Mouse (Mus musculus) liver, adult 2 months (tissue): ENCODE data around the gene Setdb1. TPM values are rescaled to one million over a fixed set of nuclear protein-coding genes. Genes with fewer than 3 reads are reported as not detected.

ENCODE experiments used
- DNase-seq: peaks from one replicate; pipeline ENCODE4 v3.0.0-alpha.2; 2011; ENCODE audit warnings: low read depth, low spot score; ENCODE audit errors: extremely low read depth
- H3K27ac ChIP-seq: fragments of 200-500 bp; replicated peaks from 2 replicates; pipeline ENCODE4 v1.5.1; 2012; ENCODE audit warnings: low read depth, mild to moderate bottlenecking, control low read depth, inconsistent platforms, low read length; ENCODE audit not compliant: insufficient read depth
- H3K27me3 ChIP-seq: fragments of 200-500 bp; 2 replicates; pipeline ENCODE4 v1.6.1; 2012; ENCODE audit warnings: mild to moderate bottlenecking, moderate library complexity, low read length, inconsistent platforms; ENCODE audit not compliant: control insufficient read depth, insufficient read depth
- H3K36me3 ChIP-seq: fragments of 200-500 bp; 2 replicates; pipeline ENCODE4 v1.6.1; 2012; ENCODE audit warnings: low read length, inconsistent platforms; ENCODE audit not compliant: control insufficient read depth, insufficient read depth
- H3K4me1 ChIP-seq: fragments of 200-500 bp; 2 replicates; pipeline ENCODE4 v1.6.1; 2011; ENCODE audit warnings: low read length; ENCODE audit not compliant: control insufficient read depth, insufficient read depth
- H3K4me3 ChIP-seq: fragments of 200-500 bp; 2 replicates; pipeline ENCODE4 v1.5.1; 2011; ENCODE audit warnings: low read depth, mild to moderate bottlenecking, control low read depth, low read length, moderate library complexity; ENCODE audit not compliant: insufficient read depth
- H3K79me2 ChIP-seq: fragments of 200-500 bp; 2 replicates; pipeline ENCODE4 v1.6.1; 2012; ENCODE audit warnings: inconsistent platforms, mild to moderate bottlenecking, low read length, moderate library complexity; ENCODE audit not compliant: control insufficient read depth, insufficient read depth
- H3K9ac ChIP-seq: fragments of 200-500 bp; 2 replicates; pipeline ENCODE4 v1.6.1; 2012; ENCODE audit warnings: low read depth, mild to moderate bottlenecking, control low read depth, inconsistent platforms, low read length
- CTCF ChIP-seq: fragments of 200-500 bp; IDR thresholded peaks from 2 replicates; pipeline ENCODE4 v1.5.1; 2011; ENCODE audit warnings: low read depth, low read length, control low read depth
- POLR2A ChIP-seq: fragments of 200-500 bp; IDR thresholded peaks from 2 replicates; pipeline ENCODE4 v1.6.1; 2011; ENCODE audit warnings: low read length, control low read depth; ENCODE audit not compliant: insufficient read depth; ENCODE audit errors: extremely low read depth
- WGBS: fragments of 180-500 bp; shearing (Covaris S2); methylation state at CpG from one replicate; pipeline ENCODE4 v1.1.7; 2018; 5-methylcytosine and 5-hydroxymethylcytosine counted together
- polyA plus RNA-seq: library from polyadenylated mRNA; depleted of rRNA; stranded (reverse); fragments of >200 nt; gene quantifications from 2 replicates; pipeline ENCODE4 v1.2.3, GENCODE M21; 2012
- total RNA-seq: library from RNA; depleted of rRNA; stranded (reverse); fragments of >200 nt; gene quantifications from 2 replicates; pipeline ENCODE4 v1.2.3, GENCODE M21; 2014

The Setdb1 gene
- total and polyA plus RNA-seq, 2 experiments: 8.6 to 13.3 TPM

DNA sequence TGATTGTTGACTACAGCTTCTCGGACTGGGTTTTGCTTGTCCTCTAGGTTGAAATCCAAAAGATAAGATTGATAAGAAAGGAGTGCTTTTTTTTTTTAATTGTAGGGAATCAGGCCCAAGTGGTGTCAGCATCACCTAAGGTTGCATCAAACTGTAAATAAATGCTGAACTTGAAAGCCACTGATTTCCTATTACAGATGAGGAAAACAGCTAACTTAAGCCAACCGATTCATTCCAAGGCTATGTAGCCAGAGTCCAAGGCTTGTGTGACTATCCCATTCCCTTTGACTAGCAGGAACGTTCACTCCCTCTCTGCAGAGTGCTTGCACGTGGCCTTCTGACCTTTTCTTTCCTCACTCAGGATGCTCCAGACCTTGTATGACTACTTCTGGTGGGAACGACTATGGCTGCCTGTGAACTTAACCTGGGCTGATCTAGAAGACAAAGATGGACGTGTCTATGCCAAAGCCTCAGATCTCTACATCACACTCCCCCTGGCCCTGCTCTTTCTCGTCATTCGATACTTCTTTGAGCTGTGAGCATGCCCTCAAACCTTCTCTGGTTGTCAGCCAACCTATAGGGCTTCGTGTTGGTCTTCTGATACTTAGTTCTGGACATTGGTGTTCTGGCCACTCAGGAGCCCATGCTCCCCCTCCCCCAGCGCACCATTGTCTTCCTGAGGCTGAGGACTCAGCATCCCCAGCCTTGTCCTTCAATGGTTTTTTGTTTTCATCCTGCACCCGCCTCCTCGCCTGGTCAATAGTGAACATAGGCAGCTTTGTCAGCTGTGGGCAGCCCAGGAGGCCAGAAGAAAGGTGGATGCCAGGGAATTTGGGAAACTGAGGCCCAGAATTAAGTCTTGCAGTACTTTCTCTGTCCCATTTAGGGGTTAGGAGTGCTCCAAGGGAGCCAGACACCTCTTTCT is 37.0 kb downstream of the Setdb1 start:
- Histone ChIP-seq H3K4me1 (peaks cover 44% of the 10 kb centered on the region), H3K36me3 (peaks cover 46% of the 10 kb centered on the region), H3K27ac (peak overlapping the region; percentile 92), H3K9ac (peak overlapping the region; percentile 70), H3K4me3 (peak overlapping the region; percentile 5; the same call in 1 of the 2 replicates), H3K27me3 (no peaks in the 10 kb centered on the region), H3K79me2 (peaks cover 31% of the 10 kb centered on the region; the same call in 1 of the 2 replicates)
- TF ChIP-seq POLR2A (no peak), CTCF (no peak)
- WGBS: 28% methylated on average over 12 of the region's 12 CpGs
- peak; percentile 97 for DNase-seq

- peaks cover 44% of the 10 kb centered on the region for H3K4me1 ChIP-seq
- H3K36me3 ChIP-seq: peaks cover 38% of the 10 kb centered on the region
- TF ChIP-seq CTCF (no peak), POLR2A (no peak)
- peaks cover 31% of the 10 kb centered on the region; the same call in 1 of the 2 replicates for H3K79me2 ChIP-seq
- H3K9ac ChIP-seq: peak overlapping the region; percentile 90
- H3K27me3 ChIP-seq: no peaks in the 10 kb centered on the region
- 10% methylated on average over 2 of the region's 2 CpGs for WGBS
- peak overlapping the region; percentile 98 for H3K27ac ChIP-seq
- peak overlapping the region; percentile 61 for H3K4me3 ChIP-seq
- no peak for DNase-seq
Observed at GRCm38 (mm10) chr3:95319110-95319509, 37.9 kb downstream of the Setdb1 start.

DNA sequence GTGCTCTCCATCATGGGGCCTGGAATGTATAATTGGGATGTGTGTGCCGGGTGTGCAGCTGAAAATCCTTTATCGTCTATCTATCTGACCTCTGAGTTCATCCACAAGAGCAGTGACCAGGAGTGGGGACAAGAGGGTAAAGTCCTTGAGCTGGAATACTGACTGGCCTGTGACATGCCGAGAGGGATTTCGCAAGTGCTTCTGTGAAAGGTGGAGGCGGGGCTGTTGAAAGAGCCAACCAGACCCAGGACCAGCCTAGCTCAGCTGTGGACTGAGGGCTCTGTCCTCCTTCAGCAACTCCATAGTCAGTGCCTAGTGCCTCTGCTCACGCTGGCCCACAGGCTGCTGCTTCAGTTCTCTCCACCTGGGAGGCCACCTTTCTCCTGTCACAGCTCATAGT is 38.5 kb downstream of the Setdb1 start:
- DNase-seq: peak; percentile 100
- H3K4me3 ChIP-seq: peak overlapping the region; percentile 61
- 13% methylated on average over 6 of the region's 6 CpGs for WGBS
- no peaks in the 10 kb centered on the region for H3K27me3 ChIP-seq
- peaks cover 31% of the 10 kb centered on the region; the same call in 1 of the 2 replicates for H3K79me2 ChIP-seq
- H3K36me3 ChIP-seq: peaks cover 35% of the 10 kb centered on the region
- H3K4me1 ChIP-seq: peaks cover 41% of the 10 kb centered on the region
- H3K9ac ChIP-seq: peak overlapping the region; percentile 90
- TF ChIP-seq POLR2A (peak; percentile 94), CTCF (no peak)
- peak overlapping the region; percentile 98 for H3K27ac ChIP-seq

- DNase-seq: peak; percentile 70
- Histone ChIP-seq H3K27me3 (no peaks in the 10 kb centered on the region), H3K27ac (peak overlapping the region; percentile 87), H3K9ac (peak overlapping the region; percentile 46), H3K79me2 (peaks cover 31% of the 10 kb centered on the region; the same call in 1 of the 2 replicates), H3K36me3 (peaks cover 27% of the 10 kb centered on the region), H3K4me1 (peaks cover 36% of the 10 kb centered on the region), H3K4me3 (peak overlapping the region; percentile 2)
- 11% methylated on average over 12 of the region's 12 CpGs for WGBS
- peak; percentile 81 for TF ChIP-seq CTCF
- TF ChIP-seq POLR2A: no peak
Observed at GRCm38 (mm10) chr3:95317414-95318080, 39.5 kb downstream of the Setdb1 start.

- Histone ChIP-seq H3K27me3 (no peaks in the 10 kb centered on the region), H3K27ac (peak overlapping the region; percentile 88), H3K9ac (peak overlapping the region; percentile 99), H3K79me2 (peaks cover 31% of the 10 kb centered on the region; the same call in 1 of the 2 replicates), H3K4me1 (peaks cover 31% of the 10 kb centered on the region), H3K4me3 (peak overlapping the region; percentile 92), H3K36me3 (peaks cover 11% of the 10 kb centered on the region)
- no peak for TF ChIP-seq POLR2A
- no peak for TF ChIP-seq CTCF
- peak; percentile 57 for DNase-seq
- 2% methylated on average over 9 of the region's 9 CpGs for WGBS
Observed at GRCm38 (mm10) chr3:95315844-95316550, 41.0 kb downstream of the Setdb1 start.
